22 mouse cellular contexts compared by ENCODE assay signal in genomic region chr1:45023336-45023735, GRCm38 (mm10).
DNase-seq lines count a peak whose midpoint lies in the region; ATAC-seq and TF ChIP-seq lines count a peak whose summit lies in the region.
"Had no signal": no experiment of that assay in that cellular context is flagged by ENCODE, and none has a peak within 500 bp of the region (broad histone marks: within the 10 kb centered on the region; RNA-seq: fewer than 3 reads in every experiment).

No protein-coding gene starts in this region.

- peak overlapping the region; percentile 61; the same call in 1 of the 2 replicates for H3K27ac ChIP-seq in heart, embryonic 13.5 days (replicated peaks)
- no peak overlapping the region for H3K27ac ChIP-seq in lung, embryonic 14.5 days (ENCODE audit: low read depth)
- peak overlapping the region; percentile 77; the same call in 1 of the 2 replicates for H3K27ac ChIP-seq in stomach, embryonic 15.5 days
- no peak overlapping the region for H3K27ac ChIP-seq in hindbrain, embryonic 12.5 days
- H3K27ac ChIP-seq: forebrain, embryonic 10.5 days; heart, embryonic 10.5 days; hindbrain, embryonic 10.5 days; hindbrain, embryonic 15.5 days had no signal

- H3K27me3 ChIP-seq in heart, embryonic 13.5 days (replicated peaks): no peaks in the 10 kb centered on the region
- H3K27me3 ChIP-seq in lung, embryonic 14.5 days (ENCODE audit: insufficient read depth, low read length): no peaks in the 10 kb centered on the region
- no peaks in the 10 kb centered on the region for H3K27me3 ChIP-seq in stomach, embryonic 15.5 days (replicated peaks)
- no peaks in the 10 kb centered on the region for H3K27me3 ChIP-seq in hindbrain, embryonic 12.5 days
- H3K27me3 ChIP-seq: embryonic facial prominence, embryonic 15.5 days; heart, embryonic 15.5 days; hindbrain, embryonic 15.5 days had no signal

- no peak overlapping the region for H3K4me3 ChIP-seq in heart, embryonic 13.5 days
- no peak overlapping the region for H3K4me3 ChIP-seq in lung, embryonic 14.5 days (ENCODE audit: low read depth, low read length)
- H3K4me3 ChIP-seq in lung, adult 2 months (replicated peaks; ENCODE audit: extremely low read depth, low read depth, low read length): no peak overlapping the region
- H3K4me3 ChIP-seq in stomach, embryonic 15.5 days (replicated peaks): no peak overlapping the region
- H3K4me3 ChIP-seq in hindbrain, embryonic 12.5 days: no peak overlapping the region
- H3K4me3 ChIP-seq: embryonic facial prominence, embryonic 15.5 days; erythroblast, embryonic 14.5 days; forebrain, embryonic 10.5 days; heart, embryonic 10.5 days; heart, embryonic 15.5 days; hindbrain, embryonic 10.5 days; hindbrain, embryonic 15.5 days had no signal

- 71% methylated on average over 3 of the region's 3 CpGs for WGBS in heart, embryonic 13.5 days
- 42% methylated on average over 3 of the region's 3 CpGs for WGBS in lung, embryonic 14.5 days
- WGBS in lung, adult 2 months: 44% methylated on average over 3 of the region's 3 CpGs
- 32% methylated on average over 3 of the region's 3 CpGs for WGBS in stomach, embryonic 15.5 days
- WGBS in hindbrain, embryonic 12.5 days: 87% methylated on average over 3 of the region's 3 CpGs

- H3K9ac ChIP-seq in heart, embryonic 13.5 days: no peak overlapping the region
- no peak overlapping the region for H3K9ac ChIP-seq in lung, embryonic 14.5 days
- H3K9ac ChIP-seq in stomach, embryonic 15.5 days: no peak overlapping the region
- no peak overlapping the region for H3K9ac ChIP-seq in hindbrain, embryonic 12.5 days
- H3K9ac ChIP-seq: embryonic facial prominence, embryonic 15.5 days; heart, embryonic 15.5 days; hindbrain, embryonic 15.5 days had no signal

- H3K4me2 ChIP-seq in heart, embryonic 13.5 days: no peak overlapping the region
- no peak overlapping the region for H3K4me2 ChIP-seq in lung, embryonic 14.5 days
- no peak overlapping the region for H3K4me2 ChIP-seq in stomach, embryonic 15.5 days
- H3K4me2 ChIP-seq in hindbrain, embryonic 12.5 days (replicated peaks): no peak overlapping the region
- H3K4me2 ChIP-seq: embryonic facial prominence, embryonic 15.5 days; heart, embryonic 15.5 days; hindbrain, embryonic 15.5 days had no signal

- ATAC-seq in heart, embryonic 13.5 days (ENCODE audit: extremely low read depth, insufficient number of reproducible peaks, low FRiP score, low TSS enrichment): no peak
- 0 out of 2 replicates have a peak, but pooled peaks have one; percentile 31 for ATAC-seq in lung, embryonic 14.5 days (ENCODE audit: insufficient read depth)
- no peak for ATAC-seq in stomach, embryonic 15.5 days (ENCODE audit: insufficient read depth, low FRiP score, low read depth)
- ATAC-seq in hindbrain, embryonic 12.5 days (ENCODE audit: low FRiP score): no peak
- ATAC-seq: forebrain, embryonic 14.5 days had no signal

- 0 out of 2 replicates have a peak, but pooled peaks cover 4% of the 10 kb centered on the region for H3K9me3 ChIP-seq in heart, embryonic 13.5 days
- no peaks in the 10 kb centered on the region; the same call in 1 of the 2 replicates for H3K9me3 ChIP-seq in lung, embryonic 14.5 days (ENCODE audit: low read depth, low read length)
- H3K9me3 ChIP-seq in stomach, embryonic 15.5 days: no peaks in the 10 kb centered on the region
- no peaks in the 10 kb centered on the region for H3K9me3 ChIP-seq in hindbrain, embryonic 12.5 days (replicated peaks)
- H3K9me3 ChIP-seq: embryonic facial prominence, embryonic 15.5 days; heart, embryonic 10.5 days; heart, embryonic 15.5 days; hindbrain, embryonic 15.5 days had no signal

- DNase-seq in heart, postnatal 4 days: no peak
- peak; percentile 48 for DNase-seq in lung, embryonic 14.5 days
- DNase-seq in lung, adult 2 months: no peak
- peak; percentile 50 for DNase-seq in NIH3T3 (ENCODE audit: low read depth)
- DNase-seq in thymus, postnatal 0 days (ENCODE audit: low spot score): no peak
- DNase-seq: adrenal gland, postnatal 10 days; cerebellum, adult 11-12 months; cerebellum, adult 9-10 months; cerebellum, postnatal 36 days; heart, adult 18-20 months; heart, postnatal 14 days had no signal

- TF ChIP-seq POLR2A in lung, adult 2 months (IDR thresholded peaks at IDR 0.05; ENCODE audit: borderline replicate concordance, extremely low read depth, low read depth, low read length): no peak

- peaks cover 22% of the 10 kb centered on the region for H3K4me1 ChIP-seq in heart, embryonic 13.5 days
- H3K4me1 ChIP-seq in lung, embryonic 14.5 days (ENCODE audit: insufficient read depth): peaks cover 2% of the 10 kb centered on the region; the same call in 1 of the 2 replicates
- peaks cover 4% of the 10 kb centered on the region for H3K4me1 ChIP-seq in lung, adult 2 months (ENCODE audit: control insufficient read depth, insufficient read depth, low read length)
- H3K4me1 ChIP-seq in stomach, embryonic 15.5 days: no peaks in the 10 kb centered on the region
- no peaks in the 10 kb centered on the region for H3K4me1 ChIP-seq in hindbrain, embryonic 12.5 days
- H3K4me1 ChIP-seq: forebrain, embryonic 10.5 days; hindbrain, embryonic 10.5 days; hindbrain, embryonic 15.5 days had no signal

- no peak for TF ChIP-seq CTCF in lung, embryonic 14.5 days (IDR thresholded peaks at IDR 0.05; ENCODE audit: low read depth)
- TF ChIP-seq CTCF in lung, adult 2 months (IDR thresholded peaks at IDR 0.05; ENCODE audit: insufficient read depth, low read length): no peak

- no peaks in the 10 kb centered on the region for H3K36me3 ChIP-seq in heart, embryonic 13.5 days
- H3K36me3 ChIP-seq in lung, embryonic 14.5 days (ENCODE audit: insufficient read depth): no peaks in the 10 kb centered on the region
- no peaks in the 10 kb centered on the region for H3K36me3 ChIP-seq in stomach, embryonic 15.5 days
- no peaks in the 10 kb centered on the region for H3K36me3 ChIP-seq in hindbrain, embryonic 12.5 days
- H3K36me3 ChIP-seq: embryonic facial prominence, embryonic 15.5 days; forebrain, embryonic 10.5 days; heart, embryonic 10.5 days; heart, embryonic 15.5 days; hindbrain, embryonic 10.5 days; hindbrain, embryonic 15.5 days had no signal

Comparison
In these comparisons a context has a peak if more than half of its experiments do, and no peak if none do; other contexts are left out.
1. DNase-seq: peak in lung, embryonic 14.5 days (single experiment) and NIH3T3 (single experiment); none in heart, postnatal 4 days (single experiment), lung, adult 2 months (single experiment) and thymus, postnatal 0 days (single experiment).
2. H3K27ac ChIP-seq: peak in heart, embryonic 13.5 days (single experiment) and stomach, embryonic 15.5 days (single experiment); none in lung, embryonic 14.5 days (single experiment) and hindbrain, embryonic 12.5 days (single experiment).